Mouse (Mus musculus): ENCODE measurements around the gene Tufm. TPM values are rescaled to one million over a fixed set of nuclear protein-coding genes. Genes with fewer than 3 reads are reported as not detected.
"Not testable (repeated sequence)": the region's sequence is repeated elsewhere in the genome, so short reads cannot be mapped to it uniquely, and the experiment has no call there.

Gene Tufm
- polyA plus RNA-seq, 1 experiment from 2014 or later = 182 TPM

DNA sequence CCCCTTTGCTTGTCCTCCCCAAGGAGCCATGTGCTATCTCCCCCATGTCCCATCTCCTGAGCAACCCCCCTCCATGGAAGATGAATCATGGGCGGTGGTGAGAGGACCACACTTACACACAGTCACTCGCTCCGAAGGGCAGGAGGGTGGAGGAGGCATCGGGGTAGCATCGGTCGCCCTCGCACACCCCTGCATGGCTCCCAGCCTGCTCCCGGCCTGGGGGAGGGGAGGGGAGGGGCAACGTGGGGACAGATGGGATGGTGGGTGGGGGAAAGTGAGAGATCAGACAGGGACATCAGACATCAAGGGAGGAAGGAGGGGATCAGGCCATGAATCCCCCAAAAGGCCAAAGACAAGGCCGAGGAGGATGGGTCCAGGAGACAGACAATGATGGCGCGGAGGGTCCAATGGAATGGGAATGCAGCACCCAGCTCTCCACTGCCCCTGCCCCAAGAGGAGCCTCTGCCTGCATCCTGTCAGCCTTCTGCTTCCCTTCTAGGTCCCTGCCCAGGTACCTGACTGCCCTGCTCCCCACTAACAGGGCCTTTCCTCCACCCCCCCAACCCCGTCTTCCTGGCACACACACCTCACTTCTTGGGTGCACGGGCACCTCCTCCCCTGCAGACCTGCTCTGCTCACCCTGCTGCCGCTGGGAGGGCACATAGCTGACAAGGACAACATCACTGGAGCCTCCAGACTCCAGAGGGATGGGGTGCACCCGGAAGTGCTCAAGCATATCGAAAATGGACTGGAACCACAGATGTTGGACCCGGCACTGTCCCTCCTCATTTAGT, 19.1 kb upstream of the Tufm start:
- Histone ChIP-seq H3K27ac (no peak overlapping the region), H3K4me1 (peaks cover 25% of the 10 kb centered on the region), H3K36me3 (peaks cover 74% of the 10 kb centered on the region), H3K4me3 (no peak overlapping the region), H3K27me3 (ENCODE audit: low read depth, poor library complexity, severe bottlenecking) (peaks cover 5% of the 10 kb centered on the region; the same call in 1 of the 2 replicates), H3K9me3 (replicated peaks) (no peaks in the 10 kb centered on the region)
- no peak for DNase-seq (ENCODE audit: low spot score)
- WGBS = 90% methylated on average over 18 of the region's 18 CpGs

DNA sequence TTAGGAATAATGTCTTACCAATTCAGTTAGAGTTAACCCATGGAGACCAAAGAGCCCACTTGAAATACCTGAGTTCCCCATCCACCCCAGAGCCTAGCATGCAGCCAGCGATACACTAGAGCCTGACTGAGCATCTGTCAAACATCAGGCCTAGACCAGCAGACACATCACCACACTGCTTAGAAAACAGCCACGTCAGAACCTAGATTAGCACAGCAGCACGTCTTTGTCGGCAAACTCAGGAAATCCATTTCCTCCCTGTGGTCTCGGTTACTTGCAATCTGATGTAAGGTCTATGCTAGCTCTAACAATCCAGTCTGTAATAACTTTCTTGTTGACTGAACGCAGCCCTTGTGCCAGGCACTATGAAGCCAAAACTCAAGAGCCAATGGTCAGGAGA, 17.1 kb upstream of the Tufm start:
- no peak overlapping the region for H3K4me3 ChIP-seq
- H3K9me3 ChIP-seq (replicated peaks) = no peaks in the 10 kb centered on the region
- peaks cover 76% of the 10 kb centered on the region for H3K36me3 ChIP-seq
- 87% methylated on average over 6 of the region's 6 CpGs for WGBS
- H3K27me3 ChIP-seq (ENCODE audit: low read depth, poor library complexity, severe bottlenecking) = no peaks in the 10 kb centered on the region
- no peak for DNase-seq (ENCODE audit: low spot score)
- peaks cover 20% of the 10 kb centered on the region for H3K4me1 ChIP-seq
- H3K27ac ChIP-seq = no peak overlapping the region

DNA sequence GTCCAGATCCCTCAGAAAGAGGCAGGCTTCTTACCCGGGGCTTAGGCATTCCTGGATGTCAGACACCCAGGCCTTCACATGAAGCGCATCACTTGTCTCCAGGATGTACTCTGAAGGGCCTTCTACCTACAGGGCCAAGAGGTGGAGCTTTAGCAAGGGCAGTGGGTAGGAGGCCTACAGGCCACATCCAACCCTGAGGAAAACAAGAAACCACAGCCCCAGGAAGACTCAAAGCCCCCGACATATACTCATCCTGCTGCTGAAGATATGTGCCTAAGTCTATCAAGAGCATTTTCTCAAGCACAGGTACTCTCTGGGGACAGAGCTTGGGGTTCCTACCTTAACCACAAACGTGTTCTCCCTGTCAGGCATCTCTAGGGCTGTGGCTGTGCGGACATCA, 15.8 kb upstream of the Tufm start:
- no peaks in the 10 kb centered on the region for H3K27me3 ChIP-seq (ENCODE audit: low read depth, poor library complexity, severe bottlenecking)
- WGBS = 92% methylated on average over 5 of the region's 5 CpGs
- H3K36me3 ChIP-seq = peaks cover 69% of the 10 kb centered on the region
- H3K4me1 ChIP-seq = peaks cover 23% of the 10 kb centered on the region
- no peak for DNase-seq (ENCODE audit: low spot score)
- no peak overlapping the region for H3K4me3 ChIP-seq
- H3K9me3 ChIP-seq (replicated peaks) = no peaks in the 10 kb centered on the region
- no peak overlapping the region for H3K27ac ChIP-seq

DNA sequence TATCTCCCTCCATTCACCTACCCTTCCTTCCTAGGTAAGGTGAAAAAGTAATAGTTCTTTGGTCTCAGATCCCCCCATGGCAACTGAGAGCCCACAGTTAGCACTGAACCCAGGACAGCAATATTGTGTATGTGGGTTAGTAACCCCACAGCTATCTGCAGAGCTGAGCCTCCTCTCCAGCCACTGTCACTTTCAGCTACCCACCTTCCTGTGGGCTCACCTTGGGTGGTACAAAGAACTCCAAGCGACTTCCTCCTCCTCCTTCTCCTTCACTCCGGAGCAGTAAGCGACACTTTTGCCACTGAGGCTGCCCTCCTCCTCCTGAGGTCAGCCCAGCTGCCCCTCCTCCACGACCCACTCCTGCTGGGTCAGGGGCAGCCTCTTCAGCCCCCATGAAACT, 15.3 kb upstream of the Tufm start:
- H3K9me3 ChIP-seq (replicated peaks) = no peaks in the 10 kb centered on the region
- H3K36me3 ChIP-seq = peaks cover 64% of the 10 kb centered on the region
- WGBS = 89% methylated on average over 4 of the region's 4 CpGs
- no peak overlapping the region for H3K27ac ChIP-seq
- no peak overlapping the region for H3K4me3 ChIP-seq
- peaks cover 22% of the 10 kb centered on the region for H3K4me1 ChIP-seq
- no peaks in the 10 kb centered on the region for H3K27me3 ChIP-seq (ENCODE audit: low read depth, poor library complexity, severe bottlenecking)
- DNase-seq (ENCODE audit: low spot score) = no peak

DNA sequence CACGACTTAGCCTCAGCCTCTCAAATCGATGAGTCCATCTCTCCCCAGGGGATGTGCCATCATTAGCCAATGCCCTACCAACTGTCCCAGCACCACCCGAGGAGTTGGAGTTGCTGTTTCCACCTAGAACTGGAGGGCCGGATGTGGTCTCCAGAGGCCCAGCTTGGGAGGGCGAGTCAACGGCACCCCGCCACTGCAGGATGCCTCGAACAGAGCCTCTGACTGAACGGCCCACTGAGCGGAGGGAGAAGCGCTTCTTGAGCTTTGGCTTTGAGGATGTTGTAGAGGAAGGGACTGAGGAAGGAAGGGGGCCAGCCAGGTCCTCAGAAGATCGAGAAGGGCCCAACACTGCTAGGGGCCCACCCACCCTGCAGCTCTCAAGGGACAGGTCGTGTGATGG, 14.9 kb upstream of the Tufm start:
- Histone ChIP-seq H3K9me3 (replicated peaks) (no peaks in the 10 kb centered on the region), H3K27me3 (ENCODE audit: low read depth, poor library complexity, severe bottlenecking) (no peaks in the 10 kb centered on the region), H3K4me3 (no peak overlapping the region), H3K36me3 (peaks cover 59% of the 10 kb centered on the region), H3K27ac (no peak overlapping the region), H3K4me1 (peaks cover 22% of the 10 kb centered on the region)
- 93% methylated on average over 13 of the region's 13 CpGs for WGBS
- no peak for DNase-seq (ENCODE audit: low spot score)

DNA sequence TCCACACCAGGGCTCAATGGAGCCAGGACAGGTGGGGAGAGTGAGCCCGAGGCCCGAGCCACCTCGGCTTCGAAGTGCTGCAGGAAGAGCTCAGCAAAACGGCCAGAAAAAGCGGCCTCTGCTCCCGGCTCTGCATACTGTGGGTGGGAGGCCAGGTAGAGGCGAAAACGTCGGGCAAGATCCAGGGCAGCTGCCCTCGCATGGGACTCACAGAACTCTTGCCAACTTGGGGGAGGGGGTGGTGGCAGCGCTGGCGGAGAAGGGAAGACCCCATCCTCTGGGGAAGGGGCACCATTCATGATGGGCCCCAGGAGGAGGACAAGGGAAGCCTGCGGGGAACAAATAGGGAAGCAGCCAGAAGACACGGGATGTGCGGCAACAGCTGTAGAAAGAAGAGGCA, 14.4 kb upstream of the Tufm start:
- H3K4me3 ChIP-seq = no peak overlapping the region
- 93% methylated on average over 16 of the region's 16 CpGs for WGBS

DNA sequence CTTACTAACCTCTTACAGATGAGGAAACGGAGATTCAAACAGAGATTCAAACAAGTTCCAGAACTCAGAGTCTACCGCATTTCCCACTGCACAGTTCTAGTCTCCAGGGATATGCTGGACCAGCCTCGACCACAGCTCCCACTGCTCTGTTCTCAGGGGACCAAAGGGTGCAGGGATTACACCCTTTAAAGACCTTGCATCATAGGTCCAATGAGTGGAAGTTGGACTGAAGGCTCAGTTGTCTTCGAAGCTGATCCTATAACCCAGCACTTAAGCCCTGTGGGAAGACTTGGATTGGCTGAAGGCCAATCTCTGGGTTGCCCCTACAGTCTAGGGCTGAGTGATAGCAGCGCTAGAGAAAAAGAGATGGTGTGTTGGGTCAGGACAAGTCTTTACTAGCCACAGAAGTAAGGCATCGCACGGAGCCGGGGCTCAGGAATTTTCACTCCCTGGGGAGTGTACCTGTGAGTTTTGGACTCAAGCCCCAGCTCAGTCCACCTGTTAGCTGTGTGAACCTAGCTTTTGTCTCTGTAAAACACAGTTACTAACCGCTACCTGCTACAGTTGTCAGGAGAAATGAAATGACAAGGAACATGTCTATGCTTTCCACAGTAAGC, 13.6 kb upstream of the Tufm start:
- H3K4me1 ChIP-seq = peaks cover 22% of the 10 kb centered on the region
- H3K9me3 ChIP-seq (replicated peaks) = no peaks in the 10 kb centered on the region
- no peak overlapping the region for H3K27ac ChIP-seq
- H3K36me3 ChIP-seq = peaks cover 46% of the 10 kb centered on the region
- DNase-seq (ENCODE audit: low spot score) = no peak
- no peaks in the 10 kb centered on the region for H3K27me3 ChIP-seq (ENCODE audit: low read depth, poor library complexity, severe bottlenecking)
- peak overlapping the region; percentile 99 for H3K4me3 ChIP-seq
- WGBS = 89% methylated on average over 9 of the region's 9 CpGs

More for the DNA sequence above, 14.4 kb upstream of the Tufm start:
- Histone ChIP-seq H3K9me3 (replicated peaks) (no peaks in the 10 kb centered on the region), H3K27me3 (ENCODE audit: low read depth, poor library complexity, severe bottlenecking) (no peaks in the 10 kb centered on the region), H3K4me1 (peaks cover 22% of the 10 kb centered on the region), H3K27ac (no peak overlapping the region), H3K36me3 (peaks cover 55% of the 10 kb centered on the region)
- DNase-seq (ENCODE audit: low spot score) = no peak

DNA sequence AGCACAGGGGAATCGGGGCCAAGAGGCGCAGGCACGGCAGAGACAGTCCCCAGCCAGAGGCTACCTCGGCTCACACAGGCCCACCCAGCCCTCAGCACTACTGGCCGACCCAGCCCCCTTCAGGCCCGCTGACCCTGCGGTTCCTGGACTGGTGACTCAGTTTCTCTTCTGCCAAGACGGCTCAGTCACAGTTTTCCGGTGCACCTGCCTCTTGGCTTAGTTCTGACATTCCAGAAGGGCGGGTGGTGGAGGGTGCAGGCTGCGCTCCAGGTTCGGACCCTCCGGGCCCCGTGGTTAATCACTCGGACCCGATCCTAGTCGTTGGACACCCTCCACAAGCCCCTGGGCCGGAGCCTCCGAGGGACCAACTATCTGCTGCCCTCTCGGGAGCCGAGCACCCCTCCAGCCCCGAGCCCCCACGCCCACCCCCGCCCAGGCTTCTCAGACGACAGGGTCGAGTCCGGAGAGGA, 12.6 kb upstream of the Tufm start:
- peaks cover 22% of the 10 kb centered on the region for H3K4me1 ChIP-seq
- H3K36me3 ChIP-seq = peaks cover 37% of the 10 kb centered on the region
- DNase-seq (ENCODE audit: low spot score) = no peak
- 1% methylated on average over 26 of the region's 27 CpGs for WGBS
- H3K4me3 ChIP-seq = peak overlapping the region; percentile 99
- H3K27ac ChIP-seq = peak overlapping the region; percentile 92
- H3K27me3 ChIP-seq (ENCODE audit: low read depth, poor library complexity, severe bottlenecking) = no peaks in the 10 kb centered on the region
- no peaks in the 10 kb centered on the region for H3K9me3 ChIP-seq (replicated peaks)

DNA sequence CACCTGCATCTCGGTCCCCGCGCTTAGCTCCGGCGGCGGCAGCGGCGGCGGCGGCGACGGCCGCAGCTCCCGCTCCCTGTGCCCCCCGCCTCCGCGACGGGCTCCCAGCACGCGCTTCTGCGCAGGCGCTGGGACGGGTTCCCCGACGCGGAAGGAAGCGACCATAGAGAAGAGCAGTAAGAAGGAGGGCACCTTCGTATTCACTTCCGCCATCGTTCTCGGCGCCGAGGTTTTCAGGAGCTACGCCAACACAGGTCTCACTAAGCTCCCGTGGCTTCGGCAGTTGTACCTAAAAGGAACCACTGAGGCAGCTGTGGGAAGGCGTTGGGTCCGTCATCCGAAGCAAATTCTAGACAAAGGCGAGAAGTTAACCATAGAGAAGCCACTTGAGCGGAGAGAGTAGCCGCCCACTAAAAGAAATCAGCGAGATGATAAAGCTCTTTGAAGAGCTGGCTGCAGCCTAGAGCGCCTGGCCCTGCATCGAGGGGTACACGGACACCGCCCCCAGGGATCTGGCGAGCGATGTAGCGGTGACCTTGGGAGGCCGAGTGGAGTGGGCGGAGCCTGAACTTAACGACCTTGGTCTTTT, 12.1 kb upstream of the Tufm start, which contains the start of gene Sh2b1:
Gene Sh2b1 (minus strand): TSS at position 432 of the 589 bp plus-strand sequence.
- DNase-seq (ENCODE audit: low spot score) = peak; percentile 90
- H3K36me3 ChIP-seq = peaks cover 31% of the 10 kb centered on the region
- H3K27ac ChIP-seq = peak within 1 kb of the TSS; percentile 92
- no peaks in the 10 kb centered on the region for H3K27me3 ChIP-seq (ENCODE audit: low read depth, poor library complexity, severe bottlenecking)
- no peaks in the 10 kb centered on the region for H3K9me3 ChIP-seq (replicated peaks)
- under 1% methylated on average over 53 of the region's 53 CpGs for WGBS
- H3K4me3 ChIP-seq = peak within 1 kb of the TSS; percentile 99
- H3K4me1 ChIP-seq = peaks cover 22% of the 10 kb centered on the region

DNA sequence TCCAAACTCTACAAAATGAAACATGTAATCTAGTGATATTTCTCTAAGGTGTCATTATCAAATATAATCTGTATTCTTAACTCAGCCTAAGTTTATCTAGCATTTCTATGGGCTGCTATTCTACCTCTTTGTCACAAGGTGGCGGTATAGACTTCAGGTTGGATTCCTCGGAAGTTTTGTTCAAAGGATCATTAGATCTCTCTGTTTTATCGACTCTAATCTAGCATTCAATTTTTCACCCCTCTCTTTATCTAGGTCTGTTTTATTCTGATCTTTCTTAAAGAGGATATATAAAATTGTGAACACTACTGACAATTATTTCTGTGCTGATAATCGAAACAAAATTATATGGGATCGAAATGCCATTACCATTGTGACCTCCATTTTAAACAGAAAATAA, 5.5 kb upstream of the Tufm start:
- H3K4me3 ChIP-seq = peak overlapping the region; percentile 51
- H3K27ac ChIP-seq = no peak overlapping the region
- no peak for DNase-seq (ENCODE audit: low spot score)
- WGBS = 23% methylated on average over 5 of the region's 5 CpGs
- H3K36me3 ChIP-seq = no peaks in the 10 kb centered on the region
- no peaks in the 10 kb centered on the region for H3K27me3 ChIP-seq (ENCODE audit: low read depth, poor library complexity, severe bottlenecking)
- no peaks in the 10 kb centered on the region for H3K9me3 ChIP-seq (replicated peaks)
- H3K4me1 ChIP-seq = peaks cover 14% of the 10 kb centered on the region

DNA sequence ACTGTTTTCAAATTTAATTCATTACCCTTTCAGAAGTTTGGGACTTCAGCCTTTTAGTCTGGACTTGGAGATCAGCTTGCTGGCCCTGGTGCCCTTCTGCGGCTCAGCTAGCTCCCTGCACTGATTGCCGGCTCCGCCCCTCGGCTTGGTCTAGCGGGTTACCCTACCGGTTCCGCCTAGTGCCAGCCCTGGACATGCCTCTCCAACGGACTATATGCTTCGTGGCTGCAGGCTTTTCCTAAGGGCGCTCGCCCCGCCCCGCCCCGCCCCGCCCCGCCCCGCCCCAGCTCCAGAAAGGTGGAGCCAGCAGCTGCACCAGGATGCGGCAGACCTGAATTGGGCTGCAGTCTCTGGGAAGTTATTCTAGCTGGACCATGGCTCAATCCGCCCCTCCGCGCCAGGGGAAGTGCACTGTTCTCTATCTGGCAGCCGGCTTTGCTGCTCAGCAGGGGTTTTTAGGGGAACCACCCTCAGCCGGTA, 4.7 kb upstream of the Tufm start:
- Histone ChIP-seq H3K27me3 (ENCODE audit: low read depth, poor library complexity, severe bottlenecking) (no peaks in the 10 kb centered on the region), H3K4me3 (peak overlapping the region; percentile 51), H3K36me3 (no peaks in the 10 kb centered on the region), H3K9me3 (replicated peaks) (no peaks in the 10 kb centered on the region), H3K4me1 (peaks cover 16% of the 10 kb centered on the region), H3K27ac (peak overlapping the region; percentile 70)
- under 1% methylated on average over 23 of the region's 23 CpGs for WGBS
- peak; percentile 86 for DNase-seq (ENCODE audit: low spot score)

DNA sequence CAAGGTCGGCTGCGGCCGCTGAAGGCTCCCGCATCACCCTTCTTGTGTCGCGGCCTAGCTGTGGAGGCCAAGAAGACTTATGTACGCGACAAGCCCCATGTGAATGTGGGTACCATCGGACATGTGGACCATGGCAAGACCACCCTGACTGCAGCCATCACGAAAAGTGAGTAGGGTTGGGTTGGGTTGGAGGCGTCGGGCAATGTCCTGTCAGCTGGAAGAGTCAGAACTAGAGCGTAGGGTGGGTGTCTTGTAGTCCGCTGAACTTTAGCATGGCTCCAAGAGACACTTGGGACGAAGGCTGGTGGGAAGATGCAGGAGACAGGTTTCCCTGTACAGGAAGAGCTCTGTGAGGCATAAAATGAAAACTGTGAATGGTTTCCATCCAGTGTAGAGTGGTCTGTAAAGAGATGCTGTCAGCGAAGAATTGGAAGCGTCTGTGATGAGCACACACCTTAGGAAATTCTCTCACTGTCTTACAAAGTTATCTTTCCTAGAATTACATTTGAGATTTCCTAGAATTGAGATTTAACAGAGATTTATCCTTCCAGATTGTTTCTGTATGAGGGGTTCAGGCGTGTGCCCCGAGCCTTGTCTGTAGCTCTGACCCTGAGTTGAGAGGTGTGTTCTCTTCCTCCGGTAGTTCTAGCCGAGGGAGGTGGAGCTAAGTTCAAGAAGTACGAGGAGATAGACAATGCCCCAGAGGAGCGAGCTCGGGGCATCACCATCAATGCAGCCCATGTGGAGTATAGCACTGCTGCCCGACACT, 640 bp downstream of the Tufm start:
- Histone ChIP-seq H3K27ac (peak overlapping the region; percentile 86), H3K36me3 (peaks cover 44% of the 10 kb centered on the region), H3K4me3 (peak overlapping the region; percentile 69), H3K4me1 (peaks cover 20% of the 10 kb centered on the region)
- not testable (repeated sequence) for H3K27me3 ChIP-seq (ENCODE audit: low read depth, poor library complexity, severe bottlenecking); H3K9me3 ChIP-seq (replicated peaks); DNase-seq (ENCODE audit: low spot score)
- 21% methylated on average over 25 of the region's 25 CpGs for WGBS
